Mouse (Mus musculus) WW6 (cell line): ENCODE measurements around the gene Hoxb8.

ENCODE experiments used
- DNase-seq: peaks from one replicate; pipeline ENCODE4 v3.0.0-alpha.2; 2013; ENCODE audit warnings: low read depth, low spot score

Gene Hoxb8

GRCm38 (mm10) chr11:96314671-96315343 lies 33.1 kb downstream of the Hoxb8 start:
- no peak for DNase-seq

DNA sequence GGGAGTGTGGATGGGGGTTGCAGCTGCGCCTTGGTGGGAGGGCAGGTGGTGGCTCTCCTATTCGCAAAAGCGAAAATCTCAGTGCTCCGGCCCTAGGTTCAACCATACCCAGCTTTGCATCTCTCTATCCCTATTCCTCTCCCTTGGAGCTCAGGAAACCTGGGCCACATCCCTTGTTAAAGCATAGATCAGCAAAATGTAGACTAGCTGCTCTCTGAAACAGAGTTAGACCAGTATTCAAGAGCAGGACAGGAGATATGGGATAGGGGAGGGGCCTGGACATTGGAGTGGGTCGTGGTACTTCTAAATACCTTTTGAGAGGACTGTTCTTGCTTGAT lies 33.6 kb downstream of the Hoxb8 start:
- no peak for DNase-seq

- DNase-seq = no peak
Observed at GRCm38 (mm10) chr11:96316696-96317607, 35.2 kb downstream of the Hoxb8 start.

DNA sequence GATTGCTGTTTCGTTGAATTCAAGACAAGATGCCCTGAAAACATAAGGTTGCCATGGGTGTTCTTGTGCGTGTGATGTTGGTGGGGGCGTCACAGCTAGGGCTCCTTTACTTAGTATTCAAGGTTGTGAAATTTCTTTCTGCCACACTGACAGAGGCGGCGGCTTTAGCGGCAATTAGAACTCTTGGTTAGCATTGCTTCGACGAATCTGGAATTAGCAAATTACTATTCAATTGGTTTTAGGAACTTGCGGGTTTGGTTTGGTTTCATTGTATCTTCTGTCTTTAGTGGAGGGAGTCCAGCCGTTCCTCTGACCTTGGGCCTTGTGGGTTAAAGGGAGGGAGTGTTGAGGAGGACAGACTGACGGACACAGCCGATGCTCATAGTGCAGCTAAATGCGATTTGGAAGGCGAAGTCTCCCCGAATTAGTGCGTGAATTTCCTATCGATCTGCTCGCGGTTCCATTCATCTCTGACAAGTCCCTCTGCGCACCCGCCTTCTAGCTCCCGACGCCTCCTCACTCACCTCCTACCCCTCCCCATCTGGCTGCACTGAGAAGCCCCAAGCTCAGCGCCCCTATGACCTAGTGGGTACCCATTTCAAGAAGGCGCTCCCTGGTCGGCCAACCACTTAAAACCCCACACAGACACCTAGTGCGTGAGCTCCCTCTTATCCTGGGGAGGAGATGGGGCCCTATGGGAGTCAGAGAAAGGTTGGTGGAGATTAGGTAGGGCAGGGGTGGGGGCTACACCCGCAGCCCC lies 36.1 kb downstream of the Hoxb8 start, which contains the start of gene Hoxb4:
Gene Hoxb4 (plus strand): TSS at position 660 of the 760 bp plus-strand sequence.
- DNase-seq = no peak

- DNase-seq = no peak
Observed at GRCm38 (mm10) chr11:96318368-96319070, 36.8 kb downstream of the Hoxb8 start.

DNA sequence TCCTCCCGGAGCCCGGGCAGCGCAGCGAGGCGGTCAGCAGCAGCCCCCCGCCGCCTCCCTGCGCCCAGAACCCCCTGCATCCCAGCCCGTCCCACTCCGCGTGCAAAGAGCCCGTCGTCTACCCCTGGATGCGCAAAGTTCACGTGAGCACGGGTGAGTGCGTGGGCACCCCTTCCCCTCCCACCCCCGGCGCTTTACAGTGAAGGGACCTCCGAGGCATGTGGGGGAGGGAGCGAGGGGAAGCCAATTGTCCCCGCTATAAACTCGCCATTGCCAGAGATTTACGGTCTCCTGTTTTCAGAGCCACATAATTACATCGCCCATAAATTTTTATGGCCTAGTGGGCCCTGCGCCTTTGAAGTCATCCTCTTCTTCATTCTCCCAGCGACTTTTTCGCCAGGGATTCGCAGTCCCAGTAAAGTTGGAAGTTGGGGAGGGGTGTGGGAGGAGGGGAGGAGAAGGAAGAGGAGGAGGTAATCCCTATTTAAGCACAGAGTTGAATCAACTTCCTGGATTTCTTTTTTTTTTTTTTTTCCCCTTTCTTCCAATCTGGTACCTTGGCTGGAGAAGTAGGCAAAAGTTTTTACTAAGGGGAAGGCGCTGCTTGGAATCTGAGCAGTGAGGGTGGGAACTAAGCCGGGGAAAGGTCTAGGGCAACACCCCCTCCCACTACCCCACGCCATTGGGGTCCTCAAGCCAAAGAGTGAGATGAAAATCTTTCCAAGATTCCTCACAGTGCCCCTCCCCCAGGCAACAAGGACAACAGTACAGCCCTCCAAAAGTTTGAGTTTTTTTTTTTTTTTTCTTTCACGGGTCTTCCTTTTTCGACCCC lies 37.6 kb downstream of the Hoxb8 start:
- DNase-seq = no peak

DNA sequence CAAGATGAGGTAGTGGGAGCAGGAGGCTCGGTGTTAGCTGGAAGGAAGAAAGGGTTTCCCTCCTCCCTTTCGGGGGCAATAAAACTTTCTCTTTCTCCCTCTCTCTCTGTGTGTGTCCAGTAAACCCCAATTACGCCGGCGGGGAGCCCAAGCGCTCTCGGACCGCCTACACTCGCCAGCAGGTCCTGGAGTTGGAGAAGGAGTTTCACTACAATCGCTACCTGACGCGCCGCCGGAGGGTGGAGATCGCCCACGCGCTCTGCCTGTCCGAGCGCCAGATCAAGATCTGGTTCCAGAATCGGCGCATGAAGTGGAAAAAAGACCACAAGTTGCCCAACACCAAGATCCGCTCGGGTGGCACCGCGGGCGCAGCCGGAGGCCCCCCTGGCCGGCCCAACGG lies 38.2 kb downstream of the Hoxb8 start:
- no peak for DNase-seq

DNA sequence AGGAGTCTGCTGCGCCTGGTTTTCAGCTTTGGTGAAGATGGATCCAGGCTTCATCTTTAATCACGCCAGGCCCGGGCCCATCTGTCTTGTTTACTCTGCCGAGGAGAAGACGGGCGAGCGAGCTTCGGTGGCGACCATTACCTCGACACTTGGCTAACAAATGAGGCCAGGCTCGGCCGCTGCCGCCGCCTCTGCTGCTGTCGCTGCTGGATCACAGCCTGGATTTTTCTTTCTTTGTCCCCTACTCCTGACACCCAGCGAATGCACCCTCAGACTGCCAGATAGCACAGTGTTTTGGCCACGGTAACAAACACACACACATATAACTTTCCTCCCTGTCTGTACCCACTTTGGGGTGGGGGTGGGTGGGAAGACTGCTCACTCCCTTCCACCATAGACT lies 39.0 kb downstream of the Hoxb8 start:
- no peak for DNase-seq

DNA sequence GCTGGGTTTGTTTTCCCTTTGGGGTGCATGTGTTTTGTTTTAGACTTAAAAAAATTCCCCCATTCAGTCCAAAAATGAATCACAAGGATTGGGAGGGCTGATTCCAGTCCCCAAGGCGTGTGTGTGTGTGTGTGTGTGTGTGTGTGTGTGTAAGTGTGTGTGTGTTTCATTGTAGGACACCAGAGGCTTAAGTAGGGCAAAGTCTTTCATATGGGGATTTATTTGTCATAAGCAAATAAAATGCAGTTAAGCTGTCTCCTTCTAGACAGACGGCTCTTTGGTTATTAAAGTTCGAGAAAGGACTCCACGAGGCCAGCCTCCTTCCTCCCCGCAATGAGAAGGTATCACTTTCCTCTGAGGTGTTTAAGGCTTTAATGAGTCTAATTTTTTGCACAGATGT lies 40.1 kb downstream of the Hoxb8 start:
- no peak for DNase-seq

DNA sequence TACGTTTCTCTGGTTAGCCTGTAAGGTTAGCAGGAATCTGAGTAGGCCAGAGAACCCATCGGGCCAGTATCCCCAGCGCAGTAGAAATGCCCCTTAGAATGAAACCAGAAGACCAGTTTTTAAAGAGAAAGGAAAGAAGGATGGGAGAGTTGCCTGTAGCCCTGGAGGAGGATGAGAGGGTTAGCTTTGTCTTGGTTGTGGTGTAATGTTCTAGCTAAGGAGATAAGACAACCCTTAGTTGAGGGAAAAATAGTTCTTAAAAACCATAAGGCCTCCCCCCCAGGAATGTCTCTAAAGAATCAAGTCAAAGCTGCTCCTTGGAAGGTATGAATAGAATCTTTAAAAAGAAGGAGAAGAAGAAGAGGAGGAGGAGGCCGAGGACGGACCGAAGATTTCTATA lies 41.0 kb downstream of the Hoxb8 start:
- no peak for DNase-seq

DNA sequence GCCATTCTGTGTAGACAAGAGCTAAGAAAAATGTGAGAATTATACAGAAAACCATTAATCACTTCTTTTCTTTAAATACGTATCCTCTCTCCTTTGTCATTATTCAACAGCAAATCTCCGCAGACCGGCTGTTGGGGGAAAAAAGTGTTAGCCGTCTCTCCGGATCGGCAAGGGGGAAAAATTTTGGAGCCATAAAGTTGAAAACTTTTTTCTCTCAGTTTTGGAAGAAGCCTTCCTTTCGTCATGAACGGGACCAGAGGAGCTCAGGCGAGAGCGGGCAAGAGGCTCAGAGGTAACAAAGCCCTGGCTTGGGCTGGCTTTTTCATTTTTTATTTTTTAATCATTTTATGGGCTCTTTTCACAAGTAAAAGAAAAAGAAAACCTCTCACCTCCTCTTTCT lies 41.4 kb downstream of the Hoxb8 start, which contains the start of gene Hoxb3:
Gene Hoxb3 (plus strand): TSS at position 173 of the 400 bp plus-strand sequence.
- DNase-seq = no peak

DNA sequence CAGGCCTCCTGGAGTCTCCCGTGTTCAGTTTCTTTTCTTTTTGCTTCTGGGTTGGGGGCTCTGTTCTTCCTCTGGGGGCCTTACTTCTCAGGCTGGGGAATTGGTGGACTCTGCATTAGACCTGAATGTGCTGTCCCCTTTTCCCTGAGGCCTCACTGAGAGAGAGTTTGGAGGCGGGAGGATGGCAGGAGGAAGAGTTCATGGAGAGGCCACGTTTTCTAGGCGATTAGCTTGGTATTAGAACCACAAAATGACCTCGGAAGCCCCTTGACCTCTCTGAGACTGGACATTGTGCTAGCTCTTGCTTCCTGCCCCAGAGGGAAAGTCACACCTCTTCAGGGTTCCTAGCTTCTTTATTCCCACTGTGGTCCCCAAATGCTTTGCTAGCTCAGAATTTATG lies 42.4 kb downstream of the Hoxb8 start:
- no peak for DNase-seq

GRCm38 (mm10) chr11:96324965-96325364 lies 43.3 kb downstream of the Hoxb8 start:
- no peak for DNase-seq

DNA sequence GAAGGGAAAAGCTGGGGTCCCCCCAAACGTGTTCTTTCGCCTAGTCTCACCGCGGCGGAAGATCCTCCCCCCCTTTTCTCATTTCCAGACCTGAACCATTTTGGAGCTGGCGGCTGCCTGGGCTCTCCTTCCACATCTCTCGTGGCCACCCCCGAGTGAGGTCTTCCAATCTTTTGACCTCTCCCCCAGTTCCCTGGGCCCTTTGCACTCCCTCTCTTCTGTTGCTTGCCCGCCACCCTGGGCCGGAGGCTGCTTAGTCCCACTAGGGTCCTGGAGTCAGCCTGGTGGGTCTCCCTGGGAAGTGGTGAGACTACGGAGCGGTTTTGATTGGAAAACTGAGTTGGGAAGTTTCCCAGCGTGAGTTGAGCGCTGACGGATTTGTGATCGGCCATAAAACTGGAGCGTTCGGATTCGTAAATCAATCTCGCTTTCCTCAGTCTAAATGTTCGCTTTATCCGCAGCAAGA lies 44.1 kb downstream of the Hoxb8 start:
- DNase-seq = no peak

DNA sequence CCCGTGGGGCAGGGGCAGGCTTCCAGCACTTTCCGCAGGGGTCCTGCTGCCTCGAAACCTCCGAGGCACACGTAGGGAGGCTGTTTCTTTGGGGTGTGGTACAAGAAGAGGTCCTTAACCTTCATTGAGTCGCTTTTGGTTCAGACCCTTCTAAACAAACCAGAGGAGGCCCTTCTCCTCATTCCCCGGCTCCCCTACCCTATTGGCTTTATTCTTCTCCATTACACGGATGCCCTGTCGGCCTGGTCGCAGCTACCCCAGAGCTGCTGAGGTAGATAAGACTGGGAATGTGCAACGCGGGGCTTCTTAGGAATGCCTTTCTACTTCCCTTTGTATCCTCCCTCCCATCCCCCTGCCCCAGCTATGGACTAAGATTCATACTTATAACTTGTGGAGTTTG lies 45.0 kb downstream of the Hoxb8 start:
- no peak for DNase-seq

GRCm38 (mm10) chr11:96327122-96327521 lies 45.4 kb downstream of the Hoxb8 start:
- DNase-seq = no peak

DNA sequence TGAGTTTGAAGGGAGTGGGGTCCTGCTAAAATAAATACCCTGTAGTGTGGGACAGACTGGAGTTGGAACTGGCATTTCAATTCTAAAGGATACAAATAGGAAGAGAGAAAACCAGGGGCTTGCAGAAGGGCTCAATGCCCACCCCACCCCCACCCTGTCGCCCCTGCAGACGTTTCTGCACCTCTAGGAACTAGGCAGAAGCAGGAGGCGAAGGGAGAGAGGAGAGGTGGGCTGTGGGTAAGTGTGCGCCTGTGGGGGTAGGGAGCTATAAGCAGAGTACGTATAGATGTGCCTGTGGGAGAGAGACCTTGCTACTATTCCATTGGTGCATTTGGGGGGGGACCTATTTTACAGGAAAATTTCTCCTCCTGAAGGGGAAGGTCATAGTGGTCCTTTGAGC lies 46.0 kb downstream of the Hoxb8 start:
- no peak for DNase-seq

DNA sequence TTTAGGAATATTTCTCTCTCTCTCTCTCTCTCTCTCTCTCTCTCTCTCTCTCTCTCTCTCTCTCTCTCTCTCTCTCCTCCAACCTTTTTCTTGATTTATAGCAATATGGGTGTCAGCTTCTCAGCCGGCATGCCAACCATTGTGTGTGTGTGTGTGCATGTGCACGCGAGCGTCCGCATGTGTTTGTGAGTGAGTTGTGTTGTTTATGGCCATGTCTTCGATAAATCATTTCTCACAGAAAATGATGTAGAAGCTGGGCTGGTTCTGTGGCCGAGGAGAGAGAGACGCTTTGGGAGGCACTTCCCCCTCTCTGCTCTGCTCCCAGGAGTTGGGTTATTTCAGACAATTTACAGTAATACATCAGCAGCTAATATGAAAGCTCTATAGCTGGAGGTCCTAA lies 46.9 kb downstream of the Hoxb8 start:
- no peak for DNase-seq

DNA sequence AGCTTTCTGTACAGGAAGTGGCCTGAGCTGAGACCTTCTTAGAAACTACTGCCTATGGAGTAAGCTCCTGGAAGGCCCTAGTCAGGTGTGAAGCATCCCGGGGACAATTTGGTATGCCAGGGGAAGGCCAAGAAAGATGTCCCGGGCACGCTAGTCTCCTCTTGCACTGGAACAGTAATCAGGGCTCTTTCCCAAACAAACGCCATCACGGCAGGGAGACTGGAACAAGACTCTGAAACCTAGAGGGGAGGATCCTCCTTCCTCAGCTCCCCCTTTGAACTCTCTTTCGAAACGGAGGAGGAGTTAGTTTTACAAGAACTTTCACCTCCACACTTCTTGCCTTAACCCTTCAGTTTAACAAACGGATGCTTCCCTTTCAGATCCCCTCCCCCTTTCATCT lies 50.4 kb downstream of the Hoxb8 start:
- DNase-seq = no peak

GRCm38 (mm10) chr11:96332618-96333032 lies 50.9 kb downstream of the Hoxb8 start:
- DNase-seq = no peak
